Mouse (Mus musculus): ENCODE data around the gene Mllt6.

DNA sequence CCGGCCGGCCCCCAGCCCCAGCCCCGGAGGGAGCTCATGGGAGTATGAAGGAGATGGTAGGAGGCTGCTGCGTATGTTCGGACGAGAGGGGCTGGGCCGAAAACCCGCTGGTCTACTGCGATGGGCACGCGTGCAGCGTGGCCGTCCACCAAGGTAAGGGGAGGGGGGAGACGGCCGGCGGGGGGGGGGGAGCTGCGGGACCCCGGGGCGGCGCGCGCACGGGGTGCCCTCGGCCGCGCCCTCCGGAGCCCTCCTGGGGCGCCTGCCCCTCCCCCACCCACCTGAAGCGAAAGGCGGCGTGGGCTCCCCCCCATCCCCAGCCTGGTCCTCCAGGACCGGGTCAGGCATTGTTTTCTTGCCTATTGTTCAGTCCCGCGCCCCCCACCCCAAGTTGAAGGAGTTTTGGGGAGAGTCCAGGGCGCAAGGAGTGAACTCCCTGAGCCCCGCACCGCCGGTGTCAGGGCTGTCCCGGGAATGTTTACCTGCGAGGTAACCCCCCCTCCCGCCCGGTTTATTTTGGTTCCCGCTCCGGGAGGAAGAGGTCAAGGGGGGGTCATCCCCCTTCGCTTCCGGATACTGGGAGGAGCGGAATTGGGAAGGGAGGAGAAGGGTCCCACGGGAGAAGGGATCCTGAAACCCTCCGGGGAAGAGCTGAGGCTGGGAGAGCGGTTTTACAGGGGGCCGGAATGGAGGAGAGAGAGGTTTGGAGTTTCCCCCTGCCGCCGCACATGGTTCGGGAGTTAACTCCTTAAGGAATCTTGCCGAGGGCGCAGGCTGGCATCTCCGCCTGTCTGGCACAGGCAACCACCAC lies 519 bp downstream of the Mllt6 start:
- no peak for TF ChIP-seq CTCF (IDR thresholded peaks at IDR 0.05; ENCODE audit: borderline replicate concordance, extremely low read depth, insufficient read depth, insufficient read length)
- no peak for TF ChIP-seq POLR2A (IDR thresholded peaks at IDR 0.05; ENCODE audit: borderline replicate concordance, extremely low read depth, insufficient read depth, insufficient read length, poor library complexity, severe bottlenecking)
